Mouse (Mus musculus) bone marrow, adult 2 months (tissue): ENCODE measurements around the gene Gimap9.

Experiments used
- CTCF ChIP-seq: fragments of 200-500 bp; IDR thresholded peaks from 2 replicates; pipeline ENCODE4 v1.5.1; 2011; ENCODE audit warnings: low read length, control low read depth; ENCODE audit not compliant: control insufficient read depth, insufficient read depth
- POLR2A ChIP-seq: fragments of 200-500 bp; IDR thresholded peaks from 2 replicates; pipeline ENCODE4 v1.6.1; 2011; ENCODE audit warnings: low read depth, mild to moderate bottlenecking, control low read depth, low read length, borderline replicate concordance; ENCODE audit not compliant: control insufficient read depth

- no peak for TF ChIP-seq POLR2A
- no peak for TF ChIP-seq CTCF
Observed at GRCm38 (mm10) chr6:48725476-48725875, 49.5 kb downstream of the Gimap9 start.
